Mouse (Mus musculus): ENCODE results near the gene Shc2.

GRCm38 (mm10) chr10:79594872-79595589 lies 42.7 kb downstream of the Shc2 start:
- peak; percentile 98 for TF ChIP-seq CTCF (IDR thresholded peaks at IDR 0.05; ENCODE audit: borderline replicate concordance, insufficient read depth, low read length)
- no peak for TF ChIP-seq POLR2A (IDR thresholded peaks at IDR 0.05; ENCODE audit: low read depth, low read length)

Data from embryonic fibroblast, embryonic 13.5 days (primary cell).